ENCODE assay signal across 25 mouse cellular contexts in the genomic region with DNA sequence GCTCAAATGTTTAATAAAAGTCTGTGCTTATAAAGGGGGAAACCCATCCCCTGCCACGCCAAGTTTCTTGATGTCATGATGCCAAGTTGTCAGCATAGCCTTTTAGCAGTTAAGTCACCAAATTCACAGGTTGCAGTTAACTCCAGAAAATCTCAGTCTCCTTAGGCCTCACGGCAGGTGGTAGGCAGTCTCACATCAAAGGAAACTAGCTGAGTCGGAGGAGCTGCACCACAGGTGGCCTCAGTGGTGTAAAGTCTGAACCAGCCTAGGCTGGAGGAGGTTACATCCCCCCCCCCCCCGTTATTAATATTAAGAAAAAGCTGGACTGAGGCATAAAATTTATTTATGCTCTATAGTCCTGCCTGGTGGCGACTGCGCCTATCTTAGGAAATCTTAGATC. TPM values are rescaled to one million over a fixed set of nuclear protein-coding genes. Genes with fewer than 3 reads are reported as not detected.
"Had no signal": no experiment of that assay in that cellular context is flagged by ENCODE, and none has a peak within 500 bp of the region (broad histone marks: within the 10 kb centered on the region; RNA-seq: fewer than 3 reads in every experiment).

No protein-coding gene starts in this region.

- H3K27me3 ChIP-seq: lung, embryonic 15.5 days; megakaryocyte, embryonic 14.5 days; midbrain, embryonic 13.5 days; midbrain, embryonic 15.5 days; neural tube, embryonic 12.5 days; stomach, embryonic 15.5 days had no signal

- ATAC-seq: lung, postnatal 0 days; midbrain, embryonic 13.5 days; midbrain, embryonic 15.5 days had no signal

- H3K9me3 ChIP-seq: lung, embryonic 15.5 days; midbrain, embryonic 15.5 days; stomach, embryonic 15.5 days had no signal

- H3K4me1 ChIP-seq: lung, embryonic 15.5 days; megakaryocyte, embryonic 14.5 days; midbrain, embryonic 13.5 days; midbrain, embryonic 15.5 days; neural tube, embryonic 12.5 days; stomach, embryonic 15.5 days had no signal

- H3K27ac ChIP-seq: lung, embryonic 15.5 days; macrophage; midbrain, embryonic 13.5 days; midbrain, embryonic 15.5 days; neural tube, embryonic 12.5 days; stomach, embryonic 15.5 days; stomach, postnatal 0 days had no signal

- DNase-seq: lung, adult 2 months; lung, postnatal 14 days; lung, postnatal 36 days; right cerebral cortex, postnatal 14 days; thymus, adult 2 months; thymus, postnatal 25 days; thymus, postnatal 4 days had no signal

- H3K9ac ChIP-seq: lung, embryonic 15.5 days; midbrain, embryonic 13.5 days; midbrain, embryonic 15.5 days; neural tube, embryonic 12.5 days; stomach, embryonic 15.5 days had no signal

- H3K36me3 ChIP-seq: lung, embryonic 15.5 days; midbrain, embryonic 13.5 days; midbrain, embryonic 15.5 days; neural tube, embryonic 12.5 days; stomach, embryonic 15.5 days had no signal

- H3K4me3 ChIP-seq: lung, embryonic 15.5 days; megakaryocyte, embryonic 14.5 days; midbrain, embryonic 13.5 days; midbrain, embryonic 15.5 days; neural tube, embryonic 12.5 days; stomach, embryonic 15.5 days had no signal

RNA-seq across cellular contexts. Expression of a gene that starts 24.5 kb away (rescaled TPM):
- total RNA-seq: megakaryocyte progenitor cell, adult 5-6 weeks; midbrain, postnatal 0 days; monocyte, adult 5-6 weeks; neutrophil, adult 5-6 weeks had no signal
- polyA plus RNA-seq: lung, embryonic 15.5 days; lung, postnatal 0 days; macrophage; midbrain, embryonic 11.5 days; midbrain, embryonic 13.5 days; midbrain, embryonic 15.5 days; midbrain, postnatal 0 days; neural tube, embryonic 12.5 days; neural tube, embryonic 14.5 days; spleen, adult 2 months; stomach, embryonic 15.5 days; stomach, postnatal 0 days; testis, adult 2 months; thymus, adult 2 months; urinary bladder, adult 2 months had no signal

RNA-seq across cellular contexts. Expression of a gene that starts 28.4 kb away (rescaled TPM):
- total RNA-seq: megakaryocyte progenitor cell, adult 5-6 weeks; midbrain, postnatal 0 days; monocyte, adult 5-6 weeks; neutrophil, adult 5-6 weeks had no signal
- polyA plus RNA-seq: lung, adult 2 months; lung, embryonic 15.5 days; lung, postnatal 0 days; macrophage; midbrain, embryonic 11.5 days; midbrain, embryonic 13.5 days; midbrain, embryonic 15.5 days; midbrain, postnatal 0 days; neural tube, embryonic 12.5 days; neural tube, embryonic 14.5 days; spleen, adult 2 months; stomach, embryonic 15.5 days; stomach, postnatal 0 days; testis, adult 2 months; thymus, adult 2 months; urinary bladder, adult 2 months had no signal

RNA-seq across cellular contexts. Expression of a gene that starts 44.7 kb away (rescaled TPM):
- total RNA-seq: megakaryocyte progenitor cell, adult 5-6 weeks; midbrain, postnatal 0 days; monocyte, adult 5-6 weeks; neutrophil, adult 5-6 weeks had no signal
- polyA plus RNA-seq: lung, adult 2 months; lung, embryonic 15.5 days; lung, postnatal 0 days; macrophage; midbrain, embryonic 11.5 days; midbrain, embryonic 13.5 days; midbrain, embryonic 15.5 days; midbrain, postnatal 0 days; neural tube, embryonic 12.5 days; neural tube, embryonic 14.5 days; spleen, adult 2 months; stomach, embryonic 15.5 days; testis, adult 2 months; urinary bladder, adult 2 months had no signal

RNA-seq across cellular contexts. Expression of a gene that starts 56.1 kb away (rescaled TPM):
- total RNA-seq: megakaryocyte progenitor cell, adult 5-6 weeks; midbrain, postnatal 0 days; monocyte, adult 5-6 weeks; neutrophil, adult 5-6 weeks had no signal
- polyA plus RNA-seq: lung, adult 2 months; lung, embryonic 15.5 days; lung, postnatal 0 days; macrophage; midbrain, embryonic 11.5 days; midbrain, embryonic 13.5 days; midbrain, embryonic 15.5 days; midbrain, postnatal 0 days; neural tube, embryonic 12.5 days; neural tube, embryonic 14.5 days; spleen, adult 2 months; stomach, embryonic 15.5 days; stomach, postnatal 0 days; testis, adult 2 months; thymus, adult 2 months; urinary bladder, adult 2 months had no signal
